In the genomic region with DNA sequence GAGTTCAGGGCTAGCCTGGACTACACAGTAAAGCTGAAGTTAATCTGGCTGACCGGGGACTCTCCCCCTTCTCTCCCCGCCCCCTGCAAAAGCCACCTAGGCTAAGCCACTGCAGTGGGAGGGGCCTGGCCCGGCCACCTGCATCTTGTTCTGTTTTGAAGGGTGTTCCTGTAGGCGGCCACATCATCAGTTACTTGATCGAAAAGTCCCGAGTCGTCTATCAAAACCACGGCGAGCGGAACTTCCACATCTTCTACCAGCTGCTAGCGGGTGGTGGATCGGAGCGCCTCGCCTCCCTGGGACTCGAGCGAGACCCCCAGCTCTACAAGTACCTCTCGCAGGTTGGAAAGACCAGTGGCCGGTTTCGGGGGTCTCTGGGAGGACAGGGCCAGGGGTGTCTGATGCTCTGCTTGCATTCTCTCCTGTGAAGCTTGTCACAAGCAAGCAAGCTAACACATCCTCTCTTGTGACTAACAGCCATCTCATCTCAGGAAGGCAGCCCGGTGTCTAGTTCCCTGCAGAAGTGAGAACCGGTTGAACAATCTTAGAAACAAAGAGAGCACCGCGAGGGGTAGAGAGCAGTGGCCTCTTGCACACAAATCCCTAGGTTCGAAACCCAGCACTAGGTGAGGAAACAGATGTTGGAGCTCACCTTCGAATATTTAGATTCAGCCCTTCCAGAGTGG, we compare ENCODE assay signal across 10 mouse cellular contexts. TPM values are rescaled to one million over a fixed set of nuclear protein-coding genes. Genes with fewer than 3 reads are reported as not detected.
A peak's percentile ranks its signal among the peaks of the same experiment; 100 is the strongest.
DNase-seq lines count a peak whose midpoint lies in the region; ATAC-seq and TF ChIP-seq lines count a peak whose summit lies in the region.
"Had no signal": no experiment of that assay in that cellular context is flagged by ENCODE, and none has a peak within 500 bp of the region (broad histone marks: within the 10 kb centered on the region; RNA-seq: fewer than 3 reads in every experiment).

No protein-coding gene starts in this region.

- H3K4me3 ChIP-seq in heart, embryonic 10.5 days: 0 out of 2 replicates have a peak overlapping the region, but pooled peaks have one; percentile 19
- H3K4me3 ChIP-seq in stomach, embryonic 15.5 days (replicated peaks): no peak overlapping the region
- no peak overlapping the region for H3K4me3 ChIP-seq in stomach, postnatal 0 days (ENCODE audit: low read depth, low read length)
- no peak overlapping the region for H3K4me3 ChIP-seq in neural tube, embryonic 15.5 days (replicated peaks)
- H3K4me3 ChIP-seq in midbrain, embryonic 16.5 days (ENCODE audit: low read depth, low read length): no peak overlapping the region
- H3K4me3 ChIP-seq: gastrocnemius, adult 2 months had no signal

- ATAC-seq in stomach, embryonic 15.5 days (ENCODE audit: insufficient read depth, low FRiP score, low read depth): no peak
- ATAC-seq in stomach, postnatal 0 days (ENCODE audit: low FRiP score, low TSS enrichment): no peak
- ATAC-seq in neural tube, embryonic 15.5 days (ENCODE audit: low FRiP score): no peak
- ATAC-seq in midbrain, embryonic 16.5 days: no peak

- no peak for TF ChIP-seq EP300 in stomach, postnatal 0 days (optimal IDR thresholded peaks at IDR 0.05)

- H3K9me3 ChIP-seq in heart, embryonic 10.5 days: no peaks in the 10 kb centered on the region
- H3K9me3 ChIP-seq in stomach, embryonic 15.5 days: no peaks in the 10 kb centered on the region
- H3K9me3 ChIP-seq in stomach, postnatal 0 days (ENCODE audit: control insufficient read depth, low read length): no peaks in the 10 kb centered on the region
- H3K9me3 ChIP-seq in neural tube, embryonic 15.5 days (replicated peaks): no peaks in the 10 kb centered on the region
- H3K9me3 ChIP-seq in midbrain, embryonic 16.5 days (replicated peaks; ENCODE audit: control insufficient read depth, low read length, poor library complexity, severe bottlenecking): no peaks in the 10 kb centered on the region

- no peak for DNase-seq in heart, embryonic 10.5 days (ENCODE audit: low spot score)
- DNase-seq in heart, postnatal 10 days: no peak
- no peak for DNase-seq in stomach, postnatal 0 days (ENCODE audit: low spot score)
- no peak for DNase-seq in adrenal gland, adult 8-10 months
- no peak for DNase-seq in frontal cortex, postnatal 10 days (ENCODE audit: low spot score in 2 of 2)

- no peak overlapping the region for H3K27ac ChIP-seq in heart, embryonic 10.5 days
- no peak overlapping the region for H3K27ac ChIP-seq in stomach, embryonic 15.5 days
- no peak overlapping the region for H3K27ac ChIP-seq in stomach, postnatal 0 days (replicated peaks)
- H3K27ac ChIP-seq in neural tube, embryonic 15.5 days (replicated peaks): no peak overlapping the region
- H3K27ac ChIP-seq in midbrain, embryonic 16.5 days (ENCODE audit: low read length): no peak overlapping the region
- H3K27ac ChIP-seq: gastrocnemius, adult 2 months had no signal

- intact Hi-C loops in heart, postnatal 10 days (cut with DNase I): no loop called here

- TF ChIP-seq CTCF in stomach, postnatal 0 days (IDR thresholded peaks at IDR 0.05; ENCODE audit: low read depth): no peak

- peak overlapping the region; percentile 25; the same call in 1 of the 2 replicates for H3K4me2 ChIP-seq in stomach, embryonic 15.5 days
- H3K4me2 ChIP-seq in stomach, postnatal 0 days (replicated peaks; ENCODE audit: low read depth): no peak overlapping the region
- peak overlapping the region; percentile 36 for H3K4me2 ChIP-seq in neural tube, embryonic 15.5 days
- H3K4me2 ChIP-seq in midbrain, embryonic 16.5 days (ENCODE audit: low read length): no peak overlapping the region

- 55% methylated on average over 25 of the region's 25 CpGs for WGBS in heart, embryonic 10.5 days
- WGBS in stomach, embryonic 15.5 days: 53% methylated on average over 25 of the region's 25 CpGs
- WGBS in stomach, postnatal 0 days: 55% methylated on average over 25 of the region's 25 CpGs
- WGBS in neural tube, embryonic 15.5 days: 69% methylated on average over 25 of the region's 25 CpGs
- 63% methylated on average over 25 of the region's 25 CpGs for WGBS in midbrain, embryonic 16.5 days

- H3K9ac ChIP-seq in stomach, embryonic 15.5 days: no peak overlapping the region
- no peak overlapping the region for H3K9ac ChIP-seq in stomach, postnatal 0 days (ENCODE audit: low read length)
- H3K9ac ChIP-seq in neural tube, embryonic 15.5 days (replicated peaks): no peak overlapping the region
- no peak overlapping the region for H3K9ac ChIP-seq in midbrain, embryonic 16.5 days (ENCODE audit: low read depth, low read length)

- H3K27me3 ChIP-seq in heart, embryonic 10.5 days (ENCODE audit: insufficient read depth, poor library complexity, severe bottlenecking): peaks cover 20% of the 10 kb centered on the region
- H3K27me3 ChIP-seq in stomach, embryonic 15.5 days (replicated peaks): no peaks in the 10 kb centered on the region
- no peaks in the 10 kb centered on the region for H3K27me3 ChIP-seq in stomach, postnatal 0 days (ENCODE audit: control insufficient read depth, insufficient read depth, low read length)
- H3K27me3 ChIP-seq in neural tube, embryonic 15.5 days (replicated peaks): no peaks in the 10 kb centered on the region
- H3K27me3 ChIP-seq in midbrain, embryonic 16.5 days (ENCODE audit: control insufficient read depth, insufficient read depth, low read depth, low read length): no peaks in the 10 kb centered on the region

- H3K4me1 ChIP-seq in heart, embryonic 10.5 days: peaks cover 13% of the 10 kb centered on the region
- H3K4me1 ChIP-seq in stomach, embryonic 15.5 days: no peaks in the 10 kb centered on the region
- no peaks in the 10 kb centered on the region for H3K4me1 ChIP-seq in stomach, postnatal 0 days (replicated peaks; ENCODE audit: control insufficient read depth, insufficient read depth)
- peaks cover 8% of the 10 kb centered on the region; the same call in 1 of the 2 replicates for H3K4me1 ChIP-seq in neural tube, embryonic 15.5 days
- H3K4me1 ChIP-seq in midbrain, embryonic 16.5 days (ENCODE audit: control insufficient read depth, insufficient read depth, low read length): peaks cover 5% of the 10 kb centered on the region; the same call in 1 of the 2 replicates

- no peaks in the 10 kb centered on the region for H3K36me3 ChIP-seq in heart, embryonic 10.5 days
- no peaks in the 10 kb centered on the region for H3K36me3 ChIP-seq in stomach, embryonic 15.5 days
- no peaks in the 10 kb centered on the region for H3K36me3 ChIP-seq in stomach, postnatal 0 days (ENCODE audit: control insufficient read depth, insufficient read depth, low read length)
- no peaks in the 10 kb centered on the region for H3K36me3 ChIP-seq in neural tube, embryonic 15.5 days
- H3K36me3 ChIP-seq in midbrain, embryonic 16.5 days (ENCODE audit: control insufficient read depth, insufficient read depth, low read length): no peaks in the 10 kb centered on the region

RNA-seq across cellular contexts. Expression of gene Myo1h, which starts 34.3 kb away (rescaled TPM):
- 0.71 and 0.82 TPM in 2 replicates for polyA plus RNA-seq in heart, embryonic 10.5 days (2016; fragmentation: Nextera tagmentation; extraction: Ambion mirVana)
- total RNA-seq in heart, postnatal 10 days (2021): under 1 TPM in 1 of 2 experiments, not detected in 1; 0.29 TPM
- 5.5 and 6.5 TPM in 2 replicates for polyA plus RNA-seq in stomach, embryonic 15.5 days (2015; fragmentation: Nextera tagmentation; extraction: Ambion mirVana)
- 3.0 and 3.8 TPM in 2 replicates for polyA plus RNA-seq in stomach, postnatal 0 days (2015; fragmentation: Nextera tagmentation; extraction: Ambion mirVana)
- polyA plus RNA-seq in neural tube, embryonic 15.5 days (2015; fragmentation: Nextera tagmentation; extraction: Ambion mirVana): 0.56 and 0.64 TPM in 2 replicates
- total RNA-seq in adrenal gland, adult 8-10 months (2022): 1 to 10 TPM in 1 of 4 experiments, under 1 TPM in 3; 0.70 to 1.1 (median 0.81) TPM
- polyA plus RNA-seq in midbrain, embryonic 16.5 days (2015; fragmentation: Nextera tagmentation; extraction: Ambion mirVana): 0.82 and 0.97 TPM in 2 replicates

RNA-seq across cellular contexts. Expression of gene Foxn4, which starts 49.6 kb away (rescaled TPM):
- polyA plus RNA-seq in heart, embryonic 10.5 days (2016; fragmentation: Nextera tagmentation; extraction: Ambion mirVana): not detected in 2 replicates
- not detected for total RNA-seq in heart, postnatal 10 days (2021)
- polyA plus RNA-seq in stomach, embryonic 15.5 days (2015; fragmentation: Nextera tagmentation; extraction: Ambion mirVana): not detected in 2 replicates
- polyA plus RNA-seq in stomach, postnatal 0 days (2015; fragmentation: Nextera tagmentation; extraction: Ambion mirVana): not detected in 2 replicates
- not detected in 2 replicates for polyA plus RNA-seq in neural tube, embryonic 15.5 days (2015; fragmentation: Nextera tagmentation; extraction: Ambion mirVana)
- total RNA-seq in adrenal gland, adult 8-10 months (2022): not detected
- polyA plus RNA-seq in midbrain, embryonic 16.5 days (2015; fragmentation: Nextera tagmentation; extraction: Ambion mirVana): 0.32 and 0.36 TPM in 2 replicates
- total RNA-seq: adrenal gland, postnatal 10 days; gastrocnemius, adult 2 months had no signal

RNA-seq across cellular contexts. Expression of gene Kctd10, which starts 57.1 kb away (rescaled TPM):
- 105 and 113 TPM in 2 replicates for polyA plus RNA-seq in heart, embryonic 10.5 days (2016; fragmentation: Nextera tagmentation; extraction: Ambion mirVana)
- total RNA-seq in heart, postnatal 10 days (2021): 10 to 100 TPM; 80.7 to 80.8 TPM
- 122 and 124 TPM in 2 replicates for polyA plus RNA-seq in stomach, embryonic 15.5 days (2015; fragmentation: Nextera tagmentation; extraction: Ambion mirVana)
- 93.4 and 96.4 TPM in 2 replicates for polyA plus RNA-seq in stomach, postnatal 0 days (2015; fragmentation: Nextera tagmentation; extraction: Ambion mirVana)
- 50.5 and 63.8 TPM in 2 replicates for polyA plus RNA-seq in neural tube, embryonic 15.5 days (2015; fragmentation: Nextera tagmentation; extraction: Ambion mirVana)
- 10 to 100 TPM; 69.8 to 78.5 (median 71.8) TPM for total RNA-seq in adrenal gland, adult 8-10 months (2022)
- 70.3 and 82.3 TPM in 2 replicates for polyA plus RNA-seq in midbrain, embryonic 16.5 days (2015; fragmentation: Nextera tagmentation; extraction: Ambion mirVana)

RNA-seq across cellular contexts. Expression of gene Ube3b, which starts 57.2 kb away (rescaled TPM):
- polyA plus RNA-seq in heart, embryonic 10.5 days (2016; fragmentation: Nextera tagmentation; extraction: Ambion mirVana): 47.9 and 59.0 TPM in 2 replicates
- total RNA-seq in heart, postnatal 10 days (2021): 10 to 100 TPM; 68.1 to 70.7 TPM
- 36.1 and 37.9 TPM in 2 replicates for polyA plus RNA-seq in stomach, embryonic 15.5 days (2015; fragmentation: Nextera tagmentation; extraction: Ambion mirVana)
- 19.4 and 20.9 TPM in 2 replicates for polyA plus RNA-seq in stomach, postnatal 0 days (2015; fragmentation: Nextera tagmentation; extraction: Ambion mirVana)
- polyA plus RNA-seq in neural tube, embryonic 15.5 days (2015; fragmentation: Nextera tagmentation; extraction: Ambion mirVana): 35.5 and 39.5 TPM in 2 replicates
- total RNA-seq in adrenal gland, adult 8-10 months (2022): 10 to 100 TPM; 74.7 to 93.2 (median 79.1) TPM
- 35.6 and 39.0 TPM in 2 replicates for polyA plus RNA-seq in midbrain, embryonic 16.5 days (2015; fragmentation: Nextera tagmentation; extraction: Ambion mirVana)

Comparison
In these comparisons a context has a peak if more than half of its experiments do, and no peak if none do; other contexts are left out.
1. H3K4me2 ChIP-seq: peak in stomach, embryonic 15.5 days (single experiment) and neural tube, embryonic 15.5 days (single experiment); none in stomach, postnatal 0 days (single experiment) and midbrain, embryonic 16.5 days (single experiment).